Mouse (Mus musculus): ENCODE measurements at regions not wholly inside any gene's neighbourhood (a gene's known extent, or its start where the extent isn't known, plus 50 kb on each side); places are given as distances from the start of the nearest gene placed in this dataset.

DNA sequence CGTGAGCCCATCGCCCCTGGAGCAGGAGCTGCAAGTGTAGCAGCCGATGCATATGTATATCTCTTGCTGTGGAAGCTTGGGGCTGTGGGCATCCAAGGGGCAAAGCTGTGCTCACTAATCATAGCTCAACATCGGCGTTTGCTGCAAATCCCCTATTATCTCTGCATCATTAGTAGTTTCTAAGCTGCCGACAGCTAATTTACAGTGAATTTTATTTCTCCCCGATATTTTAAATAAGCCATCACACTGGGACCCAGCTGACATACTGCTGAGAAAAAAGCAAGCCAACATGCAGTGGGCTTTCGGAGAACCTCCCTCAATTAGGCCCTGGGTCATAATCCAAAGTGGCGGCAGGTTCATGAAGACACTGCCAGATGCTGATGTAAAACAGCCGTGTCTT, 313.3 kb upstream of the Eef2kmt start:
- no peak for ATAC-seq
- Histone ChIP-seq H3K27me3 (replicated peaks; ENCODE audit: control insufficient read depth, insufficient read depth, low read length) (no peaks in the 10 kb centered on the region), H3K9me3 (ENCODE audit: control insufficient read depth, low read length) (no peaks in the 10 kb centered on the region), H3K4me2 (ENCODE audit: low read depth, low read length) (no peak overlapping the region), H3K9ac (ENCODE audit: low read depth, low read length) (no peak overlapping the region), H3K36me3 (ENCODE audit: control insufficient read depth, insufficient read depth, low read length) (no peaks in the 10 kb centered on the region), H3K4me3 (ENCODE audit: low read length) (no peak overlapping the region), H3K4me1 (ENCODE audit: control insufficient read depth, insufficient read depth, low read length) (peaks cover 6% of the 10 kb centered on the region; the same call in 1 of the 2 replicates), H3K27ac (ENCODE audit: low read length) (no peak overlapping the region)
- 60% methylated on average over 10 of the region's 10 CpGs for WGBS

DNA sequence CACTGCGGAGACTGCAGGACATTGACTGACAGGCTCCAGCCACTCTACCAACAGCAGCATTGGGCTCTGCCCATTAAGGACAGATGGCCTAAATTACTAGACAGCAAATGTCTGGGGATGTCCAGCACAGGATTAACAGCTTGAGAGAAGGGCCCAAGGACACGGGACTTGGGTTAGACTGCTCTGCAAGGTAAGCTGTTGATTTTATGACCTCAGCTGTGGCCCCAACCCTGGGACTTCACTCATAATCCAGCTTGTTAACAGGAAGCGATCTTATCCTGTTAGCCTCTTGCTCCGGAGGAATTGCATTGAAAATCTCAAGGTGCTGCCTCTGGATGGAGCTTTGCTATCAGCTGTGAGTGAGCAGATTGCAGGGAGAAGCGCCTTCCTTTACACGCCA, 293.2 kb upstream of the Eef2kmt start:
- 64% methylated on average over 6 of the region's 6 CpGs for WGBS
- Histone ChIP-seq H3K4me1 (ENCODE audit: control insufficient read depth, insufficient read depth, low read length) (no peaks in the 10 kb centered on the region), H3K36me3 (ENCODE audit: control insufficient read depth, insufficient read depth, low read length) (no peaks in the 10 kb centered on the region), H3K4me2 (ENCODE audit: low read depth, low read length) (no peak overlapping the region), H3K9ac (ENCODE audit: low read depth, low read length) (no peak overlapping the region), H3K4me3 (ENCODE audit: low read length) (no peak overlapping the region), H3K27ac (ENCODE audit: low read length) (no peak overlapping the region), H3K9me3 (ENCODE audit: control insufficient read depth, low read length) (no peaks in the 10 kb centered on the region), H3K27me3 (replicated peaks; ENCODE audit: control insufficient read depth, insufficient read depth, low read length) (no peaks in the 10 kb centered on the region)
- no peak for ATAC-seq

DNA sequence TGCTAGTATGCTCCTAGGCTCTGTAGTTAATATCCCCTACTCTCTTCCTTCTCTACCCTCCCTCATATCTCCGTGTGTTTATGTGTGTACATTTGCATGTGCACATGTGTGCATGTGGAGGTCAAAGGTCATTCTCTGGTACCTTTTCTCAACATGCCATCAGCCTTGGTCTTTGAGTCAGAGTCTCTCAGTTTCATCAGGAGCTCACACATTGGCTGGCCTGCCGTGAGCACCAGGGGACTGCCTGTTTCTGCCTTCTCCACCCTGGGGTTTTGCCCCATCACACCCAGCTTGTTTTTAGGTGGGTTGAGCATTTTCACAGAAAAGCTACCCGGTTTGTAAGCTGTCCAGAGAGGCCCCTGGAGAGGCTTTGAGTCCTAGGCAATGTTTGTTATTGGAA, 292.8 kb upstream of the Eef2kmt start:
- H3K36me3 ChIP-seq (ENCODE audit: control insufficient read depth, insufficient read depth, low read length), result no peaks in the 10 kb centered on the region
- 73% methylated on average over 3 of the region's 3 CpGs for WGBS

DNA sequence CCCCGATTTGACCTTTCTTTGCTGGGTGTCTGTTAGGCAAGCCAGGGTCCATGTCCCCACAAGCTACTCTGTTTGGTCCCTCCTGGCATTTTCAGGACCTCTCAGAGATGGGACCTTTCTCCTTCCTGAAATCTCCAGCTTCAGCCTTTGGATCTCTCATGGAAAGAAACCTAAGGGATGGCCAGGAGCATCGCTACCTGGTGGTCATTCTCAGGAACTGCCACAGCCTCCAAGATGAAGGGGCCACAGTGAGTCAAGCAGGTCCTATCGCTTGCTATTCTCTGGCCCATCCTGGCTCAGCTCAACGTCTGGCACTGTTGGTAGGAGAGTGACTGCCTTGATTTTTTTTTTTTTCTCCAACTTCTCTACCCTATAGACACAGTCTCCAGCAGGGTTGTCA, 291.0 kb upstream of the Eef2kmt start:
- Histone ChIP-seq H3K9me3 (ENCODE audit: control insufficient read depth, low read length) (no peaks in the 10 kb centered on the region), H3K27me3 (replicated peaks; ENCODE audit: control insufficient read depth, insufficient read depth, low read length) (no peaks in the 10 kb centered on the region), H3K27ac (ENCODE audit: low read length) (no peak overlapping the region), H3K9ac (ENCODE audit: low read depth, low read length) (no peak overlapping the region), H3K4me1 (ENCODE audit: control insufficient read depth, insufficient read depth, low read length) (no peaks in the 10 kb centered on the region), H3K4me2 (ENCODE audit: low read depth, low read length) (no peak overlapping the region), H3K4me3 (ENCODE audit: low read length) (no peak overlapping the region), H3K36me3 (ENCODE audit: control insufficient read depth, insufficient read depth, low read length) (no peaks in the 10 kb centered on the region)
- no peak for ATAC-seq
- WGBS, result 50% methylated on average over 4 of the region's 4 CpGs

More for the DNA sequence above, 292.8 kb upstream of the Eef2kmt start:
- Histone ChIP-seq H3K4me3 (ENCODE audit: low read length) (no peak overlapping the region), H3K27ac (ENCODE audit: low read length) (no peak overlapping the region), H3K9me3 (ENCODE audit: control insufficient read depth, low read length) (no peaks in the 10 kb centered on the region), H3K4me1 (ENCODE audit: control insufficient read depth, insufficient read depth, low read length) (no peaks in the 10 kb centered on the region), H3K4me2 (ENCODE audit: low read depth, low read length) (no peak overlapping the region), H3K9ac (ENCODE audit: low read depth, low read length) (no peak overlapping the region), H3K27me3 (replicated peaks; ENCODE audit: control insufficient read depth, insufficient read depth, low read length) (no peaks in the 10 kb centered on the region)
- no peak for ATAC-seq

DNA sequence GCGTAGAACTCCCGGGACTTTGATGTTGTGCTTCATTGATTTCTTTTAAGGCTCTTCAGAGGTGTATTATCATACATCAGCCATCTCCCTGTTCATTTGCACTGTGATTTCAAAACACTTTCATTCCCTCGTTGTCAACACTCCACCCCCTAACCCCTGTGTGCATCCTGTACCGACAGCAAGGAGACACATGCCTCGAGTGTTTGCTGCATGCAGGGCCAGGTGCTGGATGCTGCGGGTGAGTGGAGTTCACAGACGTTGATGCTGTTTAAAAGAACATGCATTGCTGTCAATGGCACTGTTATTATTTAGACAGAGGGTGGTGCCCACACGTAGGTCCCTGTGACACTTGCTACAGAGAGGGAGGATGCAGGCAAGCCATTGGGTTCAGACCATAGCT, 290.0 kb upstream of the Eef2kmt start:
- Histone ChIP-seq H3K4me1 (ENCODE audit: control insufficient read depth, insufficient read depth, low read length) (no peaks in the 10 kb centered on the region), H3K4me3 (ENCODE audit: low read length) (no peak overlapping the region), H3K36me3 (ENCODE audit: control insufficient read depth, insufficient read depth, low read length) (no peaks in the 10 kb centered on the region), H3K4me2 (ENCODE audit: low read depth, low read length) (no peak overlapping the region), H3K27ac (ENCODE audit: low read length) (no peak overlapping the region), H3K9ac (ENCODE audit: low read depth, low read length) (no peak overlapping the region), H3K27me3 (replicated peaks; ENCODE audit: control insufficient read depth, insufficient read depth, low read length) (no peaks in the 10 kb centered on the region), H3K9me3 (ENCODE audit: control insufficient read depth, low read length) (no peaks in the 10 kb centered on the region)
- no peak for ATAC-seq
- 70% methylated on average over 8 of the region's 8 CpGs for WGBS

DNA sequence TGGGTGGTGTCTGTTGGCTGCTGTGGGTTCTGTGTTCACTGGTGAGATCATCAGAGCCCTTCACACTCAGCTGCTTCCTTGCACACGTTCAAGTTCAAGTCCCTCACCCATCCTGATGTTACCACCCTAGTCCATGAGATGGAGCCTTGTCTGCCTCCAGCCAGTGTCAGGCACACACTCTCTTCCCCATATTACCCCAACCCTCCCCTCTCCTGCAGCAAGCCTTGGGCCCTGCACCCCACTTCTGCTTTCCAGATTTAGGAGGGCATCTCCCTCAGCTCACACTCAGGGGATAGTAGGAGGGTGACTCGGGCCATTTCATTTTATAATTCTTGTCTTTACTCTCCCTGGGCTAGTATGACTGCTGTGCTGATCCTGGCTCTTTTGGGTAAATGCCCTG, 288.7 kb upstream of the Eef2kmt start:
- Histone ChIP-seq H3K36me3 (ENCODE audit: control insufficient read depth, insufficient read depth, low read length) (no peaks in the 10 kb centered on the region), H3K4me2 (ENCODE audit: low read depth, low read length) (no peak overlapping the region), H3K27me3 (replicated peaks; ENCODE audit: control insufficient read depth, insufficient read depth, low read length) (no peaks in the 10 kb centered on the region), H3K4me1 (ENCODE audit: control insufficient read depth, insufficient read depth, low read length) (no peaks in the 10 kb centered on the region), H3K9me3 (ENCODE audit: control insufficient read depth, low read length) (no peaks in the 10 kb centered on the region), H3K9ac (ENCODE audit: low read depth, low read length) (no peak overlapping the region), H3K27ac (ENCODE audit: low read length) (no peak overlapping the region), H3K4me3 (ENCODE audit: low read length) (no peak overlapping the region)
- WGBS, result 58% methylated on average over 2 of the region's 2 CpGs
- ATAC-seq, result no peak

DNA sequence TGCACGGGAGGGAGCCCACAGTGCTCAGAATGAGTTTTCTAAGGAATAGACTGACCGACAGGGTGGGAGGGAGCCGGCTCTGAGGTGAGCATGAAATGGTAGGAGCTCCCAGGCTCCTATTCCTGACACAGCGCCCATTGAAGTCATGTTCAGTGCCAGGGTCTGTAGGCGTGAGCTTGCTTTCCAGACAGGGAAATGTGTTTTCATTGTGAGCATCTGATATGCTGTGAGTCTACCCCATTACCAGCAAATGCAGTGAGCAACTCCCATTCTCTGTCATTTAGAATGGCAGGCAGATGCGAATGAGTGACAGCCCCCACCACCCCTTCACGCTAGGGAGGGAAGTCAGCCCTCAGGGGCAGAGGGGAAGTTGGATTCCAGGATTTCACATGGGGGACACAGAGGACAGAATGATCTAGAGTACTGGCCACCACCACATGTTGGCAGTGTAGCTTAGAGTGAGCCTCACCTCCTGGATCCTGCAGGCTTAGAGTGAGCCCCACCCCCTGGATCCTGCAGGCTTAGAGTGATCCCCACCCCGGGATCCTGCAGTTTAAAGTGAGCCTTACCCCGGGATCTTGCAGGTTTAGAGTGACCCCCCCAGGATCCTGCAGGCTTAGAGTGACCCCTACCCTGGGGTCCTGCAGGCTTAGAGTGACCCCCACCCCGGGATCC, 283.2 kb upstream of the Eef2kmt start:
- H3K9me3 ChIP-seq (ENCODE audit: control insufficient read depth, low read length), result no peaks in the 10 kb centered on the region
- no peak overlapping the region for H3K4me2 ChIP-seq (ENCODE audit: low read depth, low read length)
- H3K27ac ChIP-seq (ENCODE audit: low read length), result no peak overlapping the region
- no peaks in the 10 kb centered on the region for H3K27me3 ChIP-seq (replicated peaks; ENCODE audit: control insufficient read depth, insufficient read depth, low read length)
- ATAC-seq, result no peak
- H3K36me3 ChIP-seq (ENCODE audit: control insufficient read depth, insufficient read depth, low read length), result no peaks in the 10 kb centered on the region
- H3K9ac ChIP-seq (ENCODE audit: low read depth, low read length), result no peak overlapping the region
- 57% methylated on average over 10 of the region's 10 CpGs for WGBS
- H3K4me1 ChIP-seq (ENCODE audit: control insufficient read depth, insufficient read depth, low read length), result no peaks in the 10 kb centered on the region
- no peak overlapping the region for H3K4me3 ChIP-seq (ENCODE audit: low read length)

DNA sequence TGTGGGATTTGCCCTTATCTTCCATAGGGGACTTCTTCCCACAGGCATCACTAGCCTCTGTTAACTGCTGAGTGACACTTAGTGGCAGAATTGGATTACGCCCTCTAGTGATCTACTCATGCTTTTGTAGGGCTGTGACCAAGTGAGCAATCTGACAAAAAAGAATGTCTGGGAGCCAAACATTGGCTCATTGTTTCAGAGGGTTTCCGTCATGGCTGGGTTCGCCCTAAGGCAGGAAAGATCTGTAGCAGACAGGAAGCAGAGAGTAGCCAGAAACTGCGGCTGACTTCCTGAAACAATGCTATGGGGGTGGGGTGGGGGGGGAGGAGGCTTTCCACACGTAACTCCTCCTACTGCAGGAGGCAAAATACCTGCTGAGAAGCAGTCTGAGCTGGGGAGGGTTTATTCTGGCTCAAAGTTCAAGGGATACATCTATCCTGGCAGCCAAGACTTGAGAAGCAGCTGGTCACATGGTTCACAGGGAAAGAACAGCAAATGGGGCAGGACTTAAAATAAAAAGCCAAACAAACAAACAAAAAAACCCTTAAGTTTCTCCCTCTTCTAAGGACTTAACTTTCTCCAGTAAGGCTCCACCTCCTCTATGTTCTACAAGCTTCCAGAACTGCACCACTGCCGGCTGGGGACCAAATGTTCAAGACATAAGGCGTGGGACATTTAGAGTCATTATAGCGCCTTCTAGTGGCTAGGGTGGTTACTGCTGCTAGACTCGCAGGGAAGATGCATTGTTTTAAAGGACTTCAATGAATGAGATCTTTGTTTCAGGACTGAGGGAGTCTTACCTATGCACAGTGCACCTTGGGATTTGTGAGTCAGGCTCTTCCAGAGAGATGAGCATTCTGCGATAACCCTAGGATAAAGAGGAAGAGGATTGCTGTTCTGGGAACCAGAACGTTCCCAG, 281.8 kb upstream of the Eef2kmt start:
- no peaks in the 10 kb centered on the region for H3K36me3 ChIP-seq (ENCODE audit: control insufficient read depth, insufficient read depth, low read length)
- 52% methylated on average over 11 of the region's 11 CpGs for WGBS
- H3K27ac ChIP-seq (ENCODE audit: low read length), result no peak overlapping the region
- no peak overlapping the region for H3K4me2 ChIP-seq (ENCODE audit: low read depth, low read length)
- H3K9me3 ChIP-seq (ENCODE audit: control insufficient read depth, low read length), result no peaks in the 10 kb centered on the region
- no peak overlapping the region for H3K4me3 ChIP-seq (ENCODE audit: low read length)
- H3K9ac ChIP-seq (ENCODE audit: low read depth, low read length), result no peak overlapping the region
- ATAC-seq, result peak; percentile 30
- H3K27me3 ChIP-seq (replicated peaks; ENCODE audit: control insufficient read depth, insufficient read depth, low read length), result no peaks in the 10 kb centered on the region
- H3K4me1 ChIP-seq (ENCODE audit: control insufficient read depth, insufficient read depth, low read length), result no peaks in the 10 kb centered on the region

DNA sequence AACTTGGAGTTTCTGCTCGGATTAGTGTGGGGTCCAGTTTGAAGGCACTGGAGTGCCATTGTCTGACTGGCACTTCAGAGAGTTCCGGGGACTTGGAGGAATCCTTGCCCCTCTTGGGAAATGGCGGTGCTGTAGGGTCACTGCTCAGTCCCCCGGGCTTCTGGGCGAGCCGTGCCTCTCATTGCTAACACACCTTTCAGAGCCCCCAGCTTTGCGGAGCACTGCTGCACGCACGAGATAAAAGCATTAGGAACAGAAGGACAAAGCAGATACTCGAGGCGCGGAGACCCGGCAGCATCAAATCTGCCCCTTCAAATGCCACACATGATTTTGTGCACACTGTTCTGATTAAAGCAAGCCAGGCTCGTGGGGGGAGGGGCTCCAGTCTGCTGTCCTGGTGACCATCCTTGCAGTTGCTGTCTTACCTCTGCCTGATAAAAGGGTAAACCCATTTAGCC, 280.8 kb upstream of the Eef2kmt start:
- no peak overlapping the region for H3K4me3 ChIP-seq (ENCODE audit: low read length)
- no peak overlapping the region for H3K4me2 ChIP-seq (ENCODE audit: low read depth, low read length)
- H3K27me3 ChIP-seq (replicated peaks; ENCODE audit: control insufficient read depth, insufficient read depth, low read length), result no peaks in the 10 kb centered on the region
- H3K36me3 ChIP-seq (ENCODE audit: control insufficient read depth, insufficient read depth, low read length), result no peaks in the 10 kb centered on the region
- no peak overlapping the region for H3K27ac ChIP-seq (ENCODE audit: low read length)
- no peaks in the 10 kb centered on the region for H3K9me3 ChIP-seq (ENCODE audit: control insufficient read depth, low read length)
- H3K4me1 ChIP-seq (ENCODE audit: control insufficient read depth, insufficient read depth, low read length), result no peaks in the 10 kb centered on the region
- 33% methylated on average over 14 of the region's 14 CpGs for WGBS
- H3K9ac ChIP-seq (ENCODE audit: low read depth, low read length), result no peak overlapping the region
- ATAC-seq, result no peak

Data from intestine, embryonic 16.5 days (tissue).